Mouse (Mus musculus) lung, embryonic 14.5 days (tissue): Measurements from ENCODE around the gene Fam19a3. TPM values are rescaled to one million over a fixed set of nuclear protein-coding genes. Genes with fewer than 3 reads are reported as not detected.
"Not testable (repeated sequence)": the region's sequence is repeated elsewhere in the genome, so short reads cannot be mapped to it uniquely, and the experiment has no call there.

Source experiments
- ATAC-seq: fragments of 200-750 bp; cut with Nextera tagmentation; 2 replicates; pipeline ENCODE4 v1.8.0; 2017; ENCODE audit warnings: mild to moderate bottlenecking, moderate TSS enrichment, moderate library complexity; ENCODE audit not compliant: insufficient read depth
- DNase-seq: peaks from one replicate; pipeline ENCODE4 v3.0.0-alpha.2; 2015
- H3K27ac ChIP-seq: fragments of 300-500 bp; sonication (generic); 2 replicates; pipeline ENCODE4 v1.5.1; 2014; ENCODE audit warnings: low read depth, mild to moderate bottlenecking, moderate library complexity
- H3K27me3 ChIP-seq: fragments of 300-500 bp; sonication (generic); 2 replicates; pipeline ENCODE4 v1.6.1; 2014; ENCODE audit warnings: low read length, control low read depth; ENCODE audit not compliant: insufficient read depth
- H3K36me3 ChIP-seq: fragments of 300-500 bp; sonication (generic); 2 replicates; pipeline ENCODE4 v1.6.1; 2014; ENCODE audit warnings: control low read depth; ENCODE audit not compliant: insufficient read depth
- H3K4me1 ChIP-seq: fragments of 300-500 bp; sonication (generic); 2 replicates; pipeline ENCODE4 v1.6.1; 2014; ENCODE audit warnings: antibody characterized with exemption, control low read depth; ENCODE audit not compliant: insufficient read depth
- H3K4me2 ChIP-seq: fragments of 300-500 bp; sonication (generic); 2 replicates; pipeline ENCODE4 v1.6.1; 2014; ENCODE audit warnings: mild to moderate bottlenecking
- H3K4me3 ChIP-seq: fragments of 300-500 bp; sonication (generic); 2 replicates; pipeline ENCODE4 v1.5.1; 2014; ENCODE audit warnings: low read depth, low read length
- H3K9ac ChIP-seq: fragments of 300-500 bp; sonication (generic); 2 replicates; pipeline ENCODE4 v1.6.1; 2014
- H3K9me3 ChIP-seq: fragments of 300-500 bp; sonication (generic); 2 replicates; pipeline ENCODE4 v1.6.1; 2016; ENCODE audit warnings: low read depth, low read length, control low read depth
- CTCF ChIP-seq: IDR thresholded peaks from 2 replicates; pipeline ENCODE4 v1.5.1; 2016; ENCODE audit warnings: antibody characterized with exemption, low read depth
- WGBS: fragments of 180-500 bp; shearing (Covaris S2); extraction: QIAGEN DNeasy Blood & Tissue Kit; methylation state at CpG from one replicate; pipeline ENCODE4 v1.1.7; 2014; 5-methylcytosine and 5-hydroxymethylcytosine counted together
- polyA plus RNA-seq: library from polyadenylated mRNA; unstranded; fragments of >200 nt; fragmentation: Nextera tagmentation; extraction: Ambion mirVana; gene quantifications from 2 replicates; pipeline ENCODE4 v1.2.1, GENCODE M21; 2014

Gene Fam19a3
- polyA plus RNA-seq, 1 experiment from 2014 or later: not detected

GRCm38 (mm10) chr3:104773301-104773700 is 8.3 kb downstream of the Fam19a3 start:
- Histone ChIP-seq H3K27ac (no peak overlapping the region), H3K4me3 (no peak overlapping the region), H3K4me1 (no peaks in the 10 kb centered on the region), H3K4me2 (no peak overlapping the region), H3K27me3 (peaks cover 24% of the 10 kb centered on the region), H3K9ac (no peak overlapping the region), H3K36me3 (no peaks in the 10 kb centered on the region), H3K9me3 (no peaks in the 10 kb centered on the region)
- 81% methylated on average over 7 of the region's 7 CpGs for WGBS
- no peak for TF ChIP-seq CTCF
- DNase-seq: no peak
- no peak for ATAC-seq

GRCm38 (mm10) chr3:104771460-104771859 is 10.2 kb downstream of the Fam19a3 start:
- TF ChIP-seq CTCF: no peak
- H3K4me1 ChIP-seq: no peaks in the 10 kb centered on the region
- H3K36me3 ChIP-seq: no peaks in the 10 kb centered on the region
- WGBS: 49% methylated on average over 6 of the region's 6 CpGs
- ATAC-seq (no peak), DNase-seq (no peak)
- peaks cover 6% of the 10 kb centered on the region for H3K27me3 ChIP-seq
- H3K9ac ChIP-seq: no peak overlapping the region
- no peaks in the 10 kb centered on the region for H3K9me3 ChIP-seq
- no peak overlapping the region for H3K4me2 ChIP-seq
- no peak overlapping the region for H3K4me3 ChIP-seq
- no peak overlapping the region for H3K27ac ChIP-seq

- no peak for ATAC-seq
- Histone ChIP-seq H3K4me2 (no peak overlapping the region), H3K27me3 (peaks cover under 1% of the 10 kb centered on the region; the same call in 1 of the 2 replicates), H3K27ac (no peak overlapping the region), H3K9me3 (no peaks in the 10 kb centered on the region), H3K36me3 (no peaks in the 10 kb centered on the region), H3K4me1 (no peaks in the 10 kb centered on the region), H3K9ac (no peak overlapping the region), H3K4me3 (no peak overlapping the region)
- 32% methylated on average over 3 of the region's 3 CpGs for WGBS
- no peak for DNase-seq
- TF ChIP-seq CTCF: no peak
Observed at GRCm38 (mm10) chr3:104770918-104771317, 10.7 kb downstream of the Fam19a3 start.

- no peaks in the 10 kb centered on the region; the same call in 1 of the 2 replicates for H3K27me3 ChIP-seq
- no peaks in the 10 kb centered on the region for H3K36me3 ChIP-seq
- no peak overlapping the region for H3K4me2 ChIP-seq
- no peak overlapping the region for H3K4me3 ChIP-seq
- WGBS: 52% methylated on average over 10 of the region's 10 CpGs
- no peak overlapping the region for H3K27ac ChIP-seq
- DNase-seq (peak; percentile 66), ATAC-seq (no peak)
- TF ChIP-seq CTCF: peak; percentile 79
- no peak overlapping the region for H3K9ac ChIP-seq
- H3K4me1 ChIP-seq: no peaks in the 10 kb centered on the region
- H3K9me3 ChIP-seq: no peaks in the 10 kb centered on the region
Observed at GRCm38 (mm10) chr3:104770035-104770434, 11.6 kb downstream of the Fam19a3 start.

- WGBS: 49% methylated on average over 3 of the region's 3 CpGs
- no peak for ATAC-seq
Observed at GRCm38 (mm10) chr3:104769135-104769534, 12.5 kb downstream of the Fam19a3 start.

GRCm38 (mm10) chr3:104767716-104768115 is 13.9 kb downstream of the Fam19a3 start:
- H3K27ac ChIP-seq: no peak overlapping the region
- H3K9ac ChIP-seq: no peak overlapping the region
- TF ChIP-seq CTCF: no peak
- no peaks in the 10 kb centered on the region for H3K4me1 ChIP-seq
- H3K4me3 ChIP-seq: no peak overlapping the region
- ATAC-seq (no peak), DNase-seq (no peak)
- no peak overlapping the region for H3K4me2 ChIP-seq
- no peaks in the 10 kb centered on the region for H3K9me3 ChIP-seq
- no peaks in the 10 kb centered on the region; the same call in 1 of the 2 replicates for H3K27me3 ChIP-seq
- no peaks in the 10 kb centered on the region for H3K36me3 ChIP-seq
- 68% methylated on average over 4 of the region's 4 CpGs for WGBS

More at GRCm38 (mm10) chr3:104769135-104769534, 12.5 kb downstream of the Fam19a3 start:
- DNase-seq: no peak
- Histone ChIP-seq H3K4me1 (no peaks in the 10 kb centered on the region), H3K9ac (no peak overlapping the region), H3K36me3 (no peaks in the 10 kb centered on the region), H3K9me3 (no peaks in the 10 kb centered on the region), H3K27me3 (no peaks in the 10 kb centered on the region; the same call in 1 of the 2 replicates), H3K27ac (no peak overlapping the region), H3K4me3 (no peak overlapping the region), H3K4me2 (no peak overlapping the region)
- TF ChIP-seq CTCF: no peak

GRCm38 (mm10) chr3:104767141-104767540 is 14.5 kb downstream of the Fam19a3 start:
- ATAC-seq (no peak), DNase-seq (no peak)
- no peaks in the 10 kb centered on the region for H3K36me3 ChIP-seq
- H3K4me3 ChIP-seq: no peak overlapping the region
- 60% methylated on average over 2 of the region's 2 CpGs for WGBS
- no peaks in the 10 kb centered on the region for H3K9me3 ChIP-seq
- no peak overlapping the region for H3K27ac ChIP-seq
- no peaks in the 10 kb centered on the region for H3K4me1 ChIP-seq
- no peak overlapping the region for H3K9ac ChIP-seq
- H3K4me2 ChIP-seq: no peak overlapping the region
- no peaks in the 10 kb centered on the region; the same call in 1 of the 2 replicates for H3K27me3 ChIP-seq
- no peak for TF ChIP-seq CTCF

GRCm38 (mm10) chr3:104765021-104765420 is 16.6 kb downstream of the Fam19a3 start:
- no peaks in the 10 kb centered on the region; the same call in 1 of the 2 replicates for H3K27me3 ChIP-seq

GRCm38 (mm10) chr3:104762103-104762863 is 19.4 kb downstream of the Fam19a3 start:
- not testable (repeated sequence) for DNase-seq, H3K9me3 ChIP-seq, H3K4me1 ChIP-seq, H3K27ac ChIP-seq, ATAC-seq, H3K4me3 ChIP-seq, H3K9ac ChIP-seq, H3K4me2 ChIP-seq, H3K36me3 ChIP-seq, H3K27me3 ChIP-seq
- WGBS: 23% methylated on average over 19 of the region's 20 CpGs

More at GRCm38 (mm10) chr3:104765021-104765420, 16.6 kb downstream of the Fam19a3 start:
- WGBS: 19% methylated on average over 4 of the region's 4 CpGs
- ATAC-seq (no peak), DNase-seq (peak; percentile 50)
- H3K9ac ChIP-seq: no peak overlapping the region
- no peak overlapping the region for H3K27ac ChIP-seq
- H3K4me1 ChIP-seq: no peaks in the 10 kb centered on the region
- TF ChIP-seq CTCF: peak; percentile 66
- H3K9me3 ChIP-seq: no peaks in the 10 kb centered on the region
- no peak overlapping the region for H3K4me3 ChIP-seq
- H3K4me2 ChIP-seq: no peak overlapping the region
- no peaks in the 10 kb centered on the region for H3K36me3 ChIP-seq
